Mouse (Mus musculus) ES-E14 (cell line): ENCODE data around the gene Spag9. TPM values are rescaled to one million over a fixed set of nuclear protein-coding genes. Genes with fewer than 3 reads are reported as not detected.
"Not testable (repeated sequence)": the region's sequence is repeated elsewhere in the genome, so short reads cannot be mapped to it uniquely, and the experiment has no call there.

Experiments used
- DNase-seq: peaks from one replicate; pipeline ENCODE4 v3.0.0-alpha.2; 2013; ENCODE audit warnings: low read depth, low spot score
- H3K27ac ChIP-seq: 2 replicates; pipeline ENCODE4 v1.5.1; 2012; ENCODE audit warnings: low read depth, mild to moderate bottlenecking, low read length, moderate library complexity, mixed read lengths; ENCODE audit not compliant: poor library complexity, insufficient read depth, severe bottlenecking
- H3K36me3 ChIP-seq: 2 replicates; pipeline ENCODE4 v1.6.1; 2012; ENCODE audit warnings: mild to moderate bottlenecking, low read length, moderate library complexity, mixed read lengths; ENCODE audit not compliant: control insufficient read depth, poor library complexity, insufficient read depth, severe bottlenecking
- H3K4me1 ChIP-seq, 2 experiments: fragments of 150-350 bp in 1 of 2; sonication (generic) in 1 of 2; 2 replicates each; pipeline ENCODE4 v1.6.1; 2012; ENCODE audit warnings: low read length in 2 of 2, mild to moderate bottlenecking in 1 of 2, mixed read lengths in 1 of 2; ENCODE audit not compliant: control insufficient read depth in 2 of 2, insufficient read depth in 2 of 2, poor library complexity in 1 of 2
- H3K4me3 ChIP-seq, 2 experiments: fragments of 150-350 bp in 1 of 2; sonication (generic) in 1 of 2; 2 replicates each; pipeline ENCODE4 v1.5.1; 2012; ENCODE audit warnings: low read length in 2 of 2, low read depth in 1 of 2, mild to moderate bottlenecking in 1 of 2, mixed read lengths in 1 of 2; ENCODE audit not compliant: insufficient read depth in 1 of 2, poor library complexity in 1 of 2, severe bottlenecking in 1 of 2
- H3K9ac ChIP-seq: 2 replicates; pipeline ENCODE4 v1.6.1; 2012; ENCODE audit warnings: low read depth, mild to moderate bottlenecking, low read length, mixed read lengths; ENCODE audit not compliant: poor library complexity, insufficient read depth, severe bottlenecking
- H3K9me3 ChIP-seq: fragments of 150-350 bp; sonication (generic); 2 replicates; pipeline ENCODE4 v1.6.1; 2012; ENCODE audit warnings: low read depth, mild to moderate bottlenecking, low read length; ENCODE audit not compliant: control insufficient read depth, insufficient read depth
- CHD2 ChIP-seq: IDR thresholded peaks from 2 replicates; pipeline ENCODE4 v1.6.1; 2014; ENCODE audit warnings: mild to moderate bottlenecking, low read depth, low read length, inconsistent platforms
- HCFC1 ChIP-seq: IDR thresholded peaks from 2 replicates; pipeline ENCODE4 v1.6.1; 2012; ENCODE audit warnings: low read length, inconsistent platforms, borderline replicate concordance; ENCODE audit not compliant: insufficient read depth
- MAFK ChIP-seq: IDR thresholded peaks from 2 replicates; pipeline ENCODE4 v1.6.1; 2014; ENCODE audit warnings: mild to moderate bottlenecking, low read depth, low read length, inconsistent platforms; ENCODE audit not compliant: insufficient read depth
- ZC3H11A ChIP-seq: IDR thresholded peaks from 2 replicates; pipeline ENCODE4 v1.6.1; 2012; ENCODE audit warnings: low read depth, mild to moderate bottlenecking, inconsistent platforms, low read length, borderline replicate concordance
- ZNF384 ChIP-seq: IDR thresholded peaks from 2 replicates; pipeline ENCODE4 v1.6.1; 2012; ENCODE audit warnings: low read depth, low read length, inconsistent platforms
- in situ Hi-C, 2 experiments: fragments of 600-800 bp; cut with MboI; formaldehyde crosslinking; loops; one replicate each; pipeline ENCODE4 v1.15.1; 2025; ENCODE audit warnings: low sequenced_read_pairs in 2 of 2, inconsistent platforms in 1 of 2; ENCODE audit not compliant: unreplicated experiment in 2 of 2
- total RNA-seq: library from RNA; depleted of rRNA; stranded (reverse); fragments of 300-350 nt; gene quantifications from 2 replicates; pipeline ENCODE4 v1.2.3, GENCODE M21; 2012

Spag9 gene
- total RNA-seq, 1 experiment = 20.9 TPM

GRCm38 (mm10) chr11:94054901-94055300, 59.0 kb downstream of the Spag9 start:
- TF ChIP-seq ZNF384 (no peak), MAFK (no peak), HCFC1 (no peak), ZC3H11A (no peak), CHD2 (no peak)
- Histone ChIP-seq H3K9me3 (no peaks in the 10 kb centered on the region), H3K27ac (no peak overlapping the region), H3K4me1 (no peaks in the 10 kb centered on the region), H3K36me3 (no peaks in the 10 kb centered on the region), H3K9ac (no peak overlapping the region), H3K4me3 (no peak overlapping the region)
- in situ Hi-C loops = no loop called here
- DNase-seq = no peak

- in situ Hi-C loops = no loop called here
- H3K9ac ChIP-seq = no peak overlapping the region
- no peak overlapping the region for H3K27ac ChIP-seq
- H3K4me3 ChIP-seq = no peak overlapping the region
- H3K4me1 ChIP-seq = no peaks in the 10 kb centered on the region
- DNase-seq = no peak
- H3K9me3 ChIP-seq = no peaks in the 10 kb centered on the region
- TF ChIP-seq CHD2 (no peak), HCFC1 (no peak), ZC3H11A (no peak), MAFK (no peak), ZNF384 (no peak)
- no peaks in the 10 kb centered on the region for H3K36me3 ChIP-seq
Measured at GRCm38 (mm10) chr11:94063941-94064340, 68.0 kb downstream of the Spag9 start.

GRCm38 (mm10) chr11:94070455-94070854, 74.6 kb downstream of the Spag9 start:
- Histone ChIP-seq H3K9me3 (no peaks in the 10 kb centered on the region), H3K27ac (no peak overlapping the region), H3K9ac (no peak overlapping the region), H3K36me3 (no peaks in the 10 kb centered on the region), H3K4me1 (no peaks in the 10 kb centered on the region), H3K4me3 (no peak overlapping the region)
- TF ChIP-seq ZC3H11A (no peak), HCFC1 (no peak), ZNF384 (no peak), CHD2 (no peak), MAFK (no peak)
- DNase-seq = no peak
- in situ Hi-C loops = no loop called here

- Histone ChIP-seq H3K9me3 (no peaks in the 10 kb centered on the region), H3K36me3 (no peaks in the 10 kb centered on the region), H3K27ac (no peak overlapping the region), H3K4me3 (no peak overlapping the region), H3K9ac (no peak overlapping the region), H3K4me1 (no peaks in the 10 kb centered on the region)
- in situ Hi-C loops = no loop called here
- no peak for DNase-seq
- no peak for TF ChIP-seq HCFC1
- TF ChIP-seq ZNF384 = no peak
Measured at GRCm38 (mm10) chr11:94073283-94073682, 77.4 kb downstream of the Spag9 start.

GRCm38 (mm10) chr11:94086966-94087365, 91.1 kb downstream of the Spag9 start:
- DNase-seq = peak; percentile 68
- H3K9ac ChIP-seq, H3K9me3 ChIP-seq, in situ Hi-C loops, H3K36me3 ChIP-seq, H3K27ac ChIP-seq, H3K4me3 ChIP-seq, H3K4me1 ChIP-seq: not testable (repeated sequence)
- 0 out of 2 replicates have a peak, but pooled peaks have one; percentile 7 for TF ChIP-seq ZC3H11A
